Mouse (Mus musculus) thymus, adult 2 months (tissue): Measurements from ENCODE around the gene Mab21l3. TPM values are rescaled to one million over a fixed set of nuclear protein-coding genes. Genes with fewer than 3 reads are reported as not detected.

ENCODE experiments used
- DNase-seq: peaks from one replicate; pipeline ENCODE4 v3.0.0; 2021
- H3K27ac ChIP-seq: fragments of 200-500 bp; 2 replicates; pipeline ENCODE4 v1.5.1; 2012; ENCODE audit warnings: low read length, control low read depth; ENCODE audit not compliant: control insufficient read depth, insufficient read depth
- H3K27me3 ChIP-seq: fragments of 200-500 bp; 2 replicates; pipeline ENCODE4 v1.6.1; 2012; ENCODE audit warnings: mild to moderate bottlenecking, low read length, moderate library complexity, mixed read lengths; ENCODE audit not compliant: control insufficient read depth, insufficient read depth
- H3K36me3 ChIP-seq: fragments of 200-500 bp; 2 replicates; pipeline ENCODE4 v1.6.1; 2012; ENCODE audit warnings: mild to moderate bottlenecking, low read length, moderate library complexity; ENCODE audit not compliant: control insufficient read depth, insufficient read depth
- H3K4me1 ChIP-seq: fragments of 200-500 bp; replicated peaks from 2 replicates; pipeline ENCODE4 v1.6.1; 2012; ENCODE audit warnings: low read length; ENCODE audit not compliant: control insufficient read depth, insufficient read depth
- H3K4me3 ChIP-seq: fragments of 200-500 bp; 2 replicates; pipeline ENCODE4 v1.5.1; 2012; ENCODE audit warnings: mild to moderate bottlenecking, low read length, control low read depth, moderate library complexity; ENCODE audit not compliant: control insufficient read depth, insufficient read depth
- CTCF ChIP-seq: fragments of 200-500 bp; IDR thresholded peaks from 2 replicates; pipeline ENCODE4 v1.5.1; 2012; ENCODE audit warnings: mild to moderate bottlenecking, control low read depth, low read length, moderate library complexity, borderline replicate concordance; ENCODE audit not compliant: control insufficient read depth, poor library complexity, insufficient read depth; ENCODE audit errors: extremely low read depth
- POLR2A ChIP-seq: fragments of 200-500 bp; IDR thresholded peaks from 2 replicates; pipeline ENCODE4 v1.6.1; 2012; ENCODE audit warnings: mild to moderate bottlenecking, low read length, control low read depth, moderate library complexity; ENCODE audit not compliant: control insufficient read depth, poor library complexity, insufficient read depth; ENCODE audit errors: extremely low read depth
- WGBS: fragments of 180-500 bp; shearing (Covaris S2); methylation state at CpG from one replicate; pipeline ENCODE4 v1.1.7; 2018; 5-methylcytosine and 5-hydroxymethylcytosine counted together
- polyA plus RNA-seq: library from polyadenylated mRNA; depleted of rRNA; stranded (reverse); fragments of >200 nt; gene quantifications from 2 replicates; pipeline ENCODE4 v1.2.3, GENCODE M21; 2012

The Mab21l3 gene
- polyA plus RNA-seq, 1 experiment: 4.0 TPM

DNA sequence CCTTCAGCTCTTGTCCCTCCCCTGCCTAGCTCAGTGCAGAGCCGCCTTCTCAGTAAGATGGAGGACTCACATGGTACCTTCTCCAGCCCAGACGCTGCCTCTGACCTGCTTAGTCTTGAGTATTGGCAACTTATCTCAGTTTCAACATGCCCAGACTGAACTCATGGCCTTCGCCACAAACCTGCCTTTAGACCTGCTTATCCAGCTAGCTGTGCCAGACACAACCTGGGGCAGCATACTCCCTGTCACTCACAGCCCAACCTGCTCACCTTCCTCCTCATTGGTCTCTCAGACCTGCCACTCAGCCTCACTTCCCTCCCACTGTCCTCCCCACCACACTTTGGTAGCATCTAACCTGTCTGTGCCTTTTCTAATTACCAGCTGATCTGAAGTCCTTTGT lies 32.8 kb downstream of the Mab21l3 start:
- H3K27ac ChIP-seq: no peak overlapping the region
- H3K27me3 ChIP-seq: no peaks in the 10 kb centered on the region
- no peak overlapping the region for H3K4me3 ChIP-seq
- no peak for TF ChIP-seq POLR2A
- TF ChIP-seq CTCF: no peak
- H3K36me3 ChIP-seq: no peaks in the 10 kb centered on the region
- no peak for DNase-seq
- peaks cover 13% of the 10 kb centered on the region for H3K4me1 ChIP-seq
- WGBS: 95% methylated on average over 3 of the region's 3 CpGs

DNA sequence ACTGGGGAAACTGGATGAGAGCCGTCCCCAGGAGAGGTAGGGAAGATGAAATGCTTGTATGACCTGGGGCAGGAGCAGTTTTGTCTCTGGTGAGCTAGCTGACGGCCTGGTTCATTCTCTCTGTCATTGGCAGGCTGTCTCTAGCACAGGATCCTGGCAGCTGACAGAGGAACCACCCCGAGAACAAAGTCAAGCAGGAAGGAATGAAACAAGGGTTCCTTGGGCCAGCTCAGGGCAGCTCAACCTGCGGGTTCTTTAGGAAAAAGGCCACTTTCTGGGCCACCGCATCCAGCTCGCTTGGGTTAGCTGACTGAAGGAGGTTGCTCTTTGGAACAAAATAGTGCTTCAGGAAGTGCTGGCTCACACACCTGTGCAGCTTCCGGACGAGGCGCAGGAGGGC lies 34.0 kb downstream of the Mab21l3 start:
- no peak for TF ChIP-seq CTCF
- no peak for TF ChIP-seq POLR2A
- no peak for DNase-seq
- Histone ChIP-seq H3K36me3 (no peaks in the 10 kb centered on the region), H3K27me3 (no peaks in the 10 kb centered on the region), H3K27ac (no peak overlapping the region), H3K4me1 (peaks cover 11% of the 10 kb centered on the region), H3K4me3 (no peak overlapping the region)
- 86% methylated on average over 9 of the region's 9 CpGs for WGBS

DNA sequence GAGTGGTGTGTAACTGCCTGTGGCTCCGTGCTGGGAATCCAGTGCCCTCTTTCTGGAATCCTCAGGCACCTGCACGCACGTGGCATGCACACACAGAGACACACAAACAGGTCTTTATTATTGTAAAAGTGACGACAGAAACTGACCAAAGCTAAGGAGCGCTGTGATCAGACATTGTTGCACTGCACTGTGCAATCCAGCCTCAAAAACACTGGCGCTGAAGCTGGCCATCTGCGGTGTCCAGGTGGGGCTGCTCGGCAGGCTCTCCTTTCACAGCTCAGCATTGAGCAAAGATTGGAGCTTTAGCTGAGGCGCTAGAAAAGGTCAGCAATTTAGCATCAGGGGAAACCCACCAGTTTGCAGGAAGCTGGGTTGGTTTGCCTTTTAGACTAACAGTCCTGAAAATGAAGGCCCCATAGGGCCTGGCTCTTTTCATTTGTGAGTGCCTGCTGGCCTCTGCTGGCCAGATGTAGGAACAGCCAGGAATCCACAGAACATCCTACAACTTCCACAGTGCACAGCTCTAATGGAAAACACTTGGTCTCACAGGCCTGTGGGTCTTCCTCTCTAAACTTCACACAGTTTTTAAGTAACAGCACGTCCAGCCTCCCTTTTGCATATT lies 36.3 kb downstream of the Mab21l3 start:
- peaks cover 8% of the 10 kb centered on the region for H3K4me1 ChIP-seq
- no peaks in the 10 kb centered on the region for H3K27me3 ChIP-seq
- H3K4me3 ChIP-seq: no peak overlapping the region
- H3K27ac ChIP-seq: no peak overlapping the region
- WGBS: 63% methylated on average over 10 of the region's 10 CpGs
- DNase-seq: peak; percentile 71
- no peaks in the 10 kb centered on the region for H3K36me3 ChIP-seq
- TF ChIP-seq CTCF (no peak), POLR2A (no peak)

DNA sequence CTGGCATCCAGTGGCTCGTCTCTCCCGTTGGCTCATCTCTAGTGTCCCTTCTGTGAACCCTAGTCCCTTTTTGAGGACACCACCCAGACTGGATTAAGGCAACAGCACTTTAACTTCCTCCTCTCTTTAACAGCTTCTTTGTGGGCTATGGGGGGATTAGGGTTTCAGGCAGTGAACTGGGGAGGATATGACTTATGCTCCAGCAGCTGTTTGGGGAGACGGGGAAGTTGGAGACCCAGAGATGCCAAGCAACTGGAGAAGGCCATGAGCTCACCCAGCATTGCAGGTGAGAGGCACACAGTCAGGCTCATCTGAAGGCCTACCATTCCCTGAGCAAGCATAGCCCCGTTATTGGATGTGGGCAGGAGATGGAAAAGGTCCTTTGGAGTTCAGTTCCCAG lies 36.8 kb downstream of the Mab21l3 start:
- DNase-seq: no peak
- Histone ChIP-seq H3K27ac (no peak overlapping the region), H3K27me3 (no peaks in the 10 kb centered on the region), H3K4me3 (no peak overlapping the region), H3K36me3 (no peaks in the 10 kb centered on the region), H3K4me1 (peaks cover 8% of the 10 kb centered on the region)
- 69% methylated on average over 4 of the region's 4 CpGs for WGBS
- TF ChIP-seq CTCF (no peak), POLR2A (no peak)

DNA sequence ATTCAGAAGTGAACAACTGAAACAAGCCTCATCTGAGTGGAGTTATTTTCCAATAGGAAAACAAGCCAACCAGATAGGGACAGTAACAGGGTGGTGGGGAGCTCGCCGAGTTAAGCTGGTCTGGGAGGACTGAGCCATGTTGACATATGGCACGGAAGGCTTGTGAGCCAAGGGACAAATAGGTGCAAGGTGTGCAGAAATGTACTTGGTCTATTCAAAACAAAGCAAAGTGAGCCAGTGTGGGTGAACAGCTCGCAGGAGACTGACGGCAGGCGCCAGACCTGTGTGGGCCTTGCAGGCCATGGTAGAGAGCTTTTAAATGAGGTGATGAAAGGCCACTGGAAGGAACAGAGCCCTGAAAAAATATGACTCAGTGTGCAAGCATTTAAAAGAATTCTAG lies 41.1 kb downstream of the Mab21l3 start:
- no peaks in the 10 kb centered on the region for H3K36me3 ChIP-seq
- H3K4me1 ChIP-seq: peaks cover 21% of the 10 kb centered on the region
- H3K4me3 ChIP-seq: no peak overlapping the region
- H3K27me3 ChIP-seq: no peaks in the 10 kb centered on the region
- TF ChIP-seq POLR2A (no peak), CTCF (no peak)
- 96% methylated on average over 6 of the region's 6 CpGs for WGBS
- no peak for DNase-seq
- no peak overlapping the region for H3K27ac ChIP-seq

DNA sequence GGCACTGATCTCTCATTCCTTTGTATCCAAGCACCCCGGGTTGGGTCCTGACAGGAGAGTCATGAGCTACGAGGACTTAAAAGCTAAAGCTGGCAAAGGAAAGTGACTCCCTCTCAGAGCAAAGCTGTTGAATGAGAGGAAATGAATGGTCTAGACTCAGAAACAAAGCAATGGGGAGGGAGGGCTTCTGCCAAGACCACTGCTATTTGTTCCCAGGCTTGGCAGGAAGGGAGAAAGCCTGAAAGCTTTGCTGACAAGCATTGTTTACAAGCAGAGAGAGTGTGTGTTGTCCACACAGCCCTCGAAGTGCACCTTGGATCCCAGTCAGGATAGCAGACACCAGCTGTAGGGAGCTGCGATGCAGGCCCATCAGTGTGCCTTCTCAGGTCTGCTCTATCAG lies 41.8 kb downstream of the Mab21l3 start:
- Histone ChIP-seq H3K4me3 (no peak overlapping the region), H3K36me3 (no peaks in the 10 kb centered on the region), H3K4me1 (peaks cover 22% of the 10 kb centered on the region), H3K27ac (no peak overlapping the region), H3K27me3 (no peaks in the 10 kb centered on the region)
- TF ChIP-seq POLR2A: no peak
- TF ChIP-seq CTCF: no peak
- DNase-seq: no peak
- WGBS: 72% methylated on average over 4 of the region's 4 CpGs

DNA sequence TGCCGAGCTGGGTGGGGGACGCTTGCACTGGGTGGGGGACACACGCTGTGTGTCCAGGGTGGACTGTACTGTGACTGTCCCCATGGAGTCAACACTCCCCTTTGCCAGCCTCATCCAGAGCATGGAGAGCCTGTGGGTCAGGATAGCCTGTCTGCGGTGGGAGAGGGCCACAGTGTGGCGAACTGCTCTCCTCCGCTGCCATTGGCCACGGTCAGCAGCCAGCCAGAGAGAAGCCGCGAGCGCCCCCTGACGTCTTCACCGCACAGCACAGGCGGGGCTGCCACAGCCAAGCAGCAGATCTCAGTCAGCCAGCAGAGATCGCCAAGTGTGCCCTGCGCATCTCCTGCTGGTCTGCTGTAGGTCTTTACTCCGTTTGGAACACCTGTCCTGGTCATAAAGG lies 42.6 kb downstream of the Mab21l3 start:
- no peak overlapping the region for H3K4me3 ChIP-seq
- no peaks in the 10 kb centered on the region for H3K27me3 ChIP-seq
- no peaks in the 10 kb centered on the region for H3K36me3 ChIP-seq
- TF ChIP-seq CTCF (peak; percentile 95), POLR2A (no peak)
- H3K27ac ChIP-seq: no peak overlapping the region
- WGBS: 12% methylated on average over 16 of the region's 16 CpGs
- H3K4me1 ChIP-seq: peaks cover 28% of the 10 kb centered on the region
- peak; percentile 90 for DNase-seq
